Mouse (Mus musculus) forebrain, embryonic 16.5 days (tissue): ENCODE measurements around the gene Cipc. TPM values are rescaled to one million over a fixed set of nuclear protein-coding genes. Genes with fewer than 3 reads are reported as not detected.

Experiments
- ATAC-seq: fragments of 200-750 bp; cut with Nextera tagmentation; 2 replicates; pipeline ENCODE4 v1.8.0; 2017; ENCODE audit warnings: mild to moderate bottlenecking, moderate library complexity
- H3K27ac ChIP-seq: fragments of 300-500 bp; sonication (generic); 2 replicates; pipeline ENCODE4 v1.5.1; 2014; ENCODE audit warnings: low read length, control low read depth
- H3K27me3 ChIP-seq: fragments of 300-500 bp; sonication (generic); replicated peaks from 2 replicates; pipeline ENCODE4 v1.6.1; 2014; ENCODE audit warnings: low read length; ENCODE audit not compliant: control insufficient read depth, insufficient read depth
- H3K36me3 ChIP-seq: fragments of 300-500 bp; sonication (generic); 2 replicates; pipeline ENCODE4 v1.6.1; 2014; ENCODE audit not compliant: control insufficient read depth, insufficient read depth
- H3K4me1 ChIP-seq: fragments of 300-500 bp; sonication (generic); replicated peaks from 2 replicates; pipeline ENCODE4 v1.6.1; 2014; ENCODE audit warnings: low read length; ENCODE audit not compliant: control insufficient read depth, insufficient read depth
- H3K4me2 ChIP-seq: fragments of 300-500 bp; sonication (generic); 2 replicates; pipeline ENCODE4 v1.6.1; 2014; ENCODE audit warnings: mild to moderate bottlenecking, low read length, control low read depth
- H3K4me3 ChIP-seq: fragments of 300-500 bp; sonication (generic); replicated peaks from 2 replicates; pipeline ENCODE4 v1.5.1; 2014; ENCODE audit warnings: mild to moderate bottlenecking, low read length, control low read depth
- H3K9ac ChIP-seq: fragments of 300-500 bp; sonication (generic); replicated peaks from 2 replicates; pipeline ENCODE4 v1.6.1; 2014; ENCODE audit warnings: low read depth, low read length, control low read depth
- H3K9me3 ChIP-seq: fragments of 300-500 bp; sonication (generic); 2 replicates; pipeline ENCODE4 v1.6.1; 2016; ENCODE audit warnings: low read length; ENCODE audit not compliant: control insufficient read depth
- WGBS: fragments of 180-500 bp; shearing (Covaris S2); extraction: QIAGEN DNeasy Blood & Tissue Kit; methylation state at CpG from one replicate; pipeline ENCODE4 v1.1.7; 2014; 5-methylcytosine and 5-hydroxymethylcytosine counted together
- polyA plus RNA-seq: library from polyadenylated mRNA; unstranded; fragments of >200 nt; fragmentation: Nextera tagmentation; extraction: Ambion mirVana; gene quantifications from 2 replicates; pipeline ENCODE4 v1.2.1, GENCODE M21; 2015

Cipc gene
- polyA plus RNA-seq, 1 experiment from 2014 or later, result 62.7 TPM

DNA sequence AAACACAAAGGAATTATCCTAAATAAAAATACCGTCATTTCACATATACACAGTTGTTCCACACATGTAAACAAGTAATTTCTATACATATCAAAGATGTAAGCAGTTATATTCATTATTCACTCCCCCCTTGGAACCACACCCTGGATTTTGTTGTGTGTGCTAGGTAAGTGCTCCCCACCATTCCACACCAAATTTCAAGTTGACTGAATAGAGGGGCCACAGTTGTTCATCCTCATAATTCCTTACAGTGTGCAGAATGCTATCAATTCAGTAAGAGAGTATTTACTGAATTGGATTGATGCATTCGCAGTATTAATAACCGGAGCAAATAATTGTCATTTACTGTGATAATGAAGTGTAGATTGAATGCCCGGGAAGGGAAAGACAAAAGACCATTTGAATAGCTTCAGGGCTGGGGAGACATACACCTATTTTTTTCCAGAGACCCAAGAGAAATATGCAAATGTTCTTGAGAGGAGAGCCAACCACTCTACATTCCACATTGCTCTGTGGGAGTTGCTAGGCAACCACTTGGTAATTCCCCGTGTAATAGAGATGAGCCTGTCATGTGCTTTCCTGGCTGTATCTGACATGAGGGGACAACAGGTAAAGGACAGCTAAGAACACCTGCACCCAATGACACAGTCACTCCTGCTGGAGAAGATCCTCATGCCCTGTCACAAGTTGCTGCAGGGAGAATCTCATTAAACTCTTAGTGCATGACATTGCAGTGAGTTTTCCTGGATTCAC lies 4.9 kb upstream of the Cipc start:
- Histone ChIP-seq H3K27ac (peak overlapping the region; percentile 96), H3K4me1 (peaks cover 33% of the 10 kb centered on the region), H3K9ac (no peak overlapping the region), H3K27me3 (no peaks in the 10 kb centered on the region), H3K4me3 (no peak overlapping the region), H3K9me3 (no peaks in the 10 kb centered on the region), H3K36me3 (no peaks in the 10 kb centered on the region), H3K4me2 (peak overlapping the region; percentile 21)
- ATAC-seq, result peak; percentile 58
- WGBS, result 5% methylated on average over 5 of the region's 5 CpGs

DNA sequence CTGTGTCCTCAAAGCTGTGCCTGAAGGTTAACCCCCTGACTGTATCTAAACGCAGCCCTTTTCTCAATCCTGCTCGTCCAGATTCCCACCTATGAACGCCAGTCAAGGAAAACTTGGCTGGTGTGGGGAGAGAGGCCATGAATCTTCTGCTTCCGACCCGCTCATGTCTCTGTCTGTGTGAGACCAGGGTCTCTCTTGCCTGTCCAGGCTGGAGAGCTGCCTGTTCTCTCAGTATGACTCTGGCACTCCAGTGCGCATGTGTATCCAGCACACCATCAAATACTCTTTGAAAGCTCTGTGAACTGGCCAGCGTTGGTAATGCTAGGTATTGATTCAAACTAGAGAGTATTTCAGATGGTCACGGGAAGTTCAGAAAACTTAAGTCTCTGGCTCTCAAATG lies 3.4 kb upstream of the Cipc start:
- no peak for ATAC-seq
- 94% methylated on average over 8 of the region's 8 CpGs for WGBS
- Histone ChIP-seq H3K27me3 (no peaks in the 10 kb centered on the region), H3K27ac (0 out of 2 replicates have a peak overlapping the region, but pooled peaks have one; percentile 18), H3K9ac (no peak overlapping the region), H3K4me3 (no peak overlapping the region), H3K4me2 (no peak overlapping the region), H3K4me1 (peaks cover 40% of the 10 kb centered on the region), H3K36me3 (no peaks in the 10 kb centered on the region), H3K9me3 (no peaks in the 10 kb centered on the region)

DNA sequence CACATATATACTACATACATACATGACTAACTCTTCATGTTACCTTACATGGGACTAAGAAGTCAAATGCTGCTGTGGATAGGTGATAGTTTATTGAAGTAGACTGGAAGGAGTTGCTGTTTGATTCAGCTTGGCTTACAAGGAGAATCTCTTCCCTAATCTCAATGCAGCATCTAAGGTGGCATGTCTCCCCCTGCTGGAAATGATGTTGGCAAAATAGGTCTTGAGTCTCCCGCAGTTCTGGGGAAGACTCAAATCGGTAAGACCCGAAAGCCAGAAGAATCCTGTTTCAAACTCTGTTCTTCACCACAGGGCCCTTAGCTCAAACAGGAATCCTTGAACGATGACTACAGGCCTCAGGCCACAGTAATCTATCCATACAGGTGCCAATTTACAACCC lies 1.7 kb upstream of the Cipc start:
- Histone ChIP-seq H3K27ac (peak overlapping the region; percentile 60; the same call in 1 of the 2 replicates), H3K4me1 (peaks cover 55% of the 10 kb centered on the region), H3K9ac (no peak overlapping the region), H3K27me3 (no peaks in the 10 kb centered on the region), H3K36me3 (no peaks in the 10 kb centered on the region), H3K4me2 (no peak overlapping the region; the same call in 1 of the 2 replicates), H3K4me3 (no peak overlapping the region), H3K9me3 (no peaks in the 10 kb centered on the region)
- ATAC-seq, result no peak
- 4% methylated on average over 4 of the region's 4 CpGs for WGBS

DNA sequence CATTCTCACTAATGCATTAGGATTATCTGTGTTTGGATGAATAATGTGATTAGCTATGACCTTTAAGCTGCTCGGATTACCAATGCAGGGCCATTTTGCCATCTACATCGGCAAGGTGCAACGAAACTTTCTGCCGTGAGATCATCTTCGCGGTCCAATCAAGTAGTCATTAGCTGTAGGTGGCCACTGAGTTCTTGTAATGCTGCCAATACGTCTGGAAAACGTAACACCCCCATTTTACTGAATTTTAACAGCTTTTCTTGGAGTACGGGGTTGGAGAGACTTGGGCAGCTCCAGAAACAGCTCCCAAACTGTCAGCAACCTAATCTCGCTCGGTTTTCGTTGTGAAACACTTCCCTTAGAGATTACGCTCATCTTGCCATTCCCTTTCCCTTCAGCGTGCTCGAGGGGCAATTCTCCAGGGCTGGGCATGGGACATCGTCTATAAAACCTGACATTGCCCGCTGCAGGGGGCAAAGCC lies 502 bp upstream of the Cipc start:
- Histone ChIP-seq H3K27me3 (no peaks in the 10 kb centered on the region), H3K27ac (peak overlapping the region; percentile 99), H3K36me3 (no peaks in the 10 kb centered on the region), H3K4me2 (peak overlapping the region; percentile 76), H3K4me1 (peaks cover 51% of the 10 kb centered on the region), H3K4me3 (peak overlapping the region; percentile 79), H3K9me3 (no peaks in the 10 kb centered on the region), H3K9ac (peak overlapping the region; percentile 97)
- ATAC-seq, result no peak
- WGBS, result under 1% methylated on average over 17 of the region's 17 CpGs

DNA sequence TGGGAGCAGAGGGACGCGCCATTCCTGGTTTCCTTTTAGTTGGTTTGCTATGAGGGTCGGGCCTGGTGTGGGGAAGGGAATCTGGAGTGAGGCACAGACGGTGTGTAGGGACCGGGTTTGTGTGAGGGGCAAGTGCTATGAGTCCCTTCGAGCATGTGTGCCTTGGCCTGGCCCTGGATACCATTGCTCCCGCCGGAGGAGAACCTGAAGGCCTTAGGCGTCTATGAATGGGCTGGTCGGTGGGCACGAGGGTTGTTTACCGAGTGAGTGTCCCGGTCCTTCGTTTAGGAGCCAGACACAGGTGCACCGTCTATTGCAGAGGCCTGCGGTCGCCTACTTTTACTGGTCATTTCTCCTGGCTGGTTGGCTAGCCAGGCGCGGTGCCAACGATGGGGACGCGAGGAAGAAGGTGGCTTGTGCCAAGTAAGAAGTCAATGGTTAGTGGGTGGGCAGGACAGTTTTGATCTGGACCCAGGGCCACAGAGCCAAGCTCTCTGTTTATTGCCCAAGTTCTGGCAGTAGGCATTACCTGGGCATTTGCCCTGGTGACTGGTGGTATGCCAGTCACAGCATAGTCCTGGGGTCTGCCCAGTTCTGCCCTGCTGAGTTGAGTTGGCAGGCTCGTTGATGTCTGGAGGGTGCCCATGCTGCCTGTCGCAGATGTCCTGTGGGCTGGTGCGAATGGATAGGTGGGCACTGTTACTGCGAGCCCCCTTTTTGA lies 998 bp downstream of the Cipc start:
- peak overlapping the region; percentile 79 for H3K4me3 ChIP-seq
- peak overlapping the region; percentile 97 for H3K9ac ChIP-seq
- H3K4me1 ChIP-seq, result peaks cover 46% of the 10 kb centered on the region
- ATAC-seq, result peak; percentile 48
- no peaks in the 10 kb centered on the region for H3K36me3 ChIP-seq
- H3K27ac ChIP-seq, result peak overlapping the region; percentile 99
- 8% methylated on average over 26 of the region's 26 CpGs for WGBS
- H3K27me3 ChIP-seq, result no peaks in the 10 kb centered on the region
- peak overlapping the region; percentile 91 for H3K4me2 ChIP-seq
- no peaks in the 10 kb centered on the region for H3K9me3 ChIP-seq

DNA sequence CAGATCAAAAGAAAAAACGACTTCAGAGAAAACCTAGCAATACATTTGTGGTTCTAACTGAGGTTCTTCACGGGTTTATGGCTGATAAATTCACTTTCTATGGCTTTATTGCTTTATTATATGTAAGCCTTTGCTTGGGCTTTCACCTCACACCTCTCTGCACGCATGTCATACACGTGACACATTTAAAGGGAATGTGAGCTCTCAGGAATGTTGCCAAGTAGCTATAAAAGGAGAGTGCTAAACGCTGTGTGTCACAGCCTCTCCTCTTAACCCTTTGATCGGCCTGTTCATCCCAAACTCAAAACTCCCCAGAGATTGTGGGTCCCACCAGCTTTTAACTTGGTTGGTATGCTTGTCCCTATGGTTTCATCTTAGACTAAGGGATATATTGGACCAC lies 1.8 kb downstream of the Cipc start:
- Histone ChIP-seq H3K9ac (peak overlapping the region; percentile 97), H3K4me3 (peak overlapping the region; percentile 79)

DNA sequence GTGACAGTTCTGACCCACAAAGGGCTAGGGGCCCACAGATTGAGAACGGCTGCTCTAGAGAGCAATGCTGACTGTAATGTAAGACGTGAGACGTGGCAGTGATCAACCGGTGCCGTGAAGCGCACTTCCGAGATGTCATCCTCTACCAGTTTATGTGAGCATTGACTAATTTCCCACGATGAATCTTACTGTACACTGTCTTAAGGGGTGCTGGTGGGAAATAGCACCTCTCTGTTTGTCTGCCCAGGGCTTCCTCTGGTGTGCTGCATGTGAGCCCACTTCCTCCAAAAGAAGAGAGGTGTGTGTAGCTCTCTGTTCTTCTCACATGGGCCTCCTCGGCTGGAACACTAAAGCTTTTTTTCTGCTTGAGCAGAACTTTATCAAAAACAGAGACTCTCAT lies 2.7 kb downstream of the Cipc start:
- Histone ChIP-seq H3K4me1 (peaks cover 46% of the 10 kb centered on the region), H3K27ac (no peak overlapping the region)

More for the DNA sequence above, 1.8 kb downstream of the Cipc start:
- H3K4me2 ChIP-seq, result peak overlapping the region; percentile 91
- H3K9me3 ChIP-seq, result no peaks in the 10 kb centered on the region
- WGBS, result 40% methylated on average over 6 of the region's 6 CpGs
- H3K4me1 ChIP-seq, result peaks cover 46% of the 10 kb centered on the region
- H3K36me3 ChIP-seq, result no peaks in the 10 kb centered on the region
- ATAC-seq, result no peak
- H3K27ac ChIP-seq, result peak overlapping the region; percentile 99
- no peaks in the 10 kb centered on the region for H3K27me3 ChIP-seq

DNA sequence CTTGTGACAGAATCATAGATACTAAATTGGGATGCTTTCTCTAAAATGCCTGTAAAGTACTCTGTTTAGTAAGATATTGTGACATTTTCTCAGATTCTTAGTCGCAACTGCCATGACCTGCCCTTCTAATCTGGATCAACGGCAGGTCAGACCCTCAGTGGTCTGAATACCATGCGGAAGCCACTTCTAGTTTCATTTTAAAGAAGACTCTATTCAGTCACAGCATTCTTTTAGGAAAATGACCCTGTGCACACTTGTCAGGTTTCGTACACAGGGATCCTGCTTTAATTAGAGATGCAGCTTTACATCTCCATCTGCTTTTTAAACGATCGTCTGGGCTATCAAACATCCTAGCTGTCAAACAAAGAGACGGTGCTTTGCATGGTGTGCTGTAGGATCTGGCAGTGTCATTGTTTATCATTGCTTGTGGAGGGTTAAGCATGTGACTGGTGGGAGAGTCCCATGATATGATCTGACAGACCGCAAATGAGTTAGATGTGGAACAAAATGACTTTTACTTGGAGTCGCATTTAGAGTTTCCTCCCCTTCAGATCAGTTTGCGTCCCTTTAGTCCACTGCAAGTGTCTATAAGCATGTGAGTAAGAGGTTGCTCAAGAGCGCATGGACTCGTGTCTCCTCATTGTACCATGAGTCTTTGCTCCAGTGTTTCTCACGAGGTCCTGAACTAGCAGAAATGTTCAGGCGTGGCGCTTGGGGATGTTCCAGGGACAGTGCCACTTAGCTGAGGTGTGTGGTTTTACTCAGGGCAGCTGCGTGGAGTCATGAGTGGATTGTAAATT lies 3.5 kb downstream of the Cipc start:
- peak overlapping the region; percentile 43 for H3K4me2 ChIP-seq
- 61% methylated on average over 16 of the region's 16 CpGs for WGBS
- no peaks in the 10 kb centered on the region for H3K9me3 ChIP-seq
- ATAC-seq, result no peak
- peaks cover 43% of the 10 kb centered on the region for H3K4me1 ChIP-seq
- peak overlapping the region; percentile 66 for H3K27ac ChIP-seq
- peak overlapping the region; percentile 39 for H3K9ac ChIP-seq
- H3K36me3 ChIP-seq, result peaks cover 9% of the 10 kb centered on the region
- no peaks in the 10 kb centered on the region for H3K27me3 ChIP-seq
- peak overlapping the region; percentile 8; the same call in 1 of the 2 replicates for H3K4me3 ChIP-seq

More for the DNA sequence above, 2.7 kb downstream of the Cipc start:
- WGBS, result 77% methylated on average over 9 of the region's 9 CpGs
- Histone ChIP-seq H3K4me2 (peak overlapping the region; percentile 25), H3K9ac (0 out of 2 replicates have a peak overlapping the region, but pooled peaks have one; percentile 2), H3K27me3 (no peaks in the 10 kb centered on the region), H3K36me3 (peaks cover 5% of the 10 kb centered on the region), H3K9me3 (no peaks in the 10 kb centered on the region), H3K4me3 (no peak overlapping the region)
- no peak for ATAC-seq

DNA sequence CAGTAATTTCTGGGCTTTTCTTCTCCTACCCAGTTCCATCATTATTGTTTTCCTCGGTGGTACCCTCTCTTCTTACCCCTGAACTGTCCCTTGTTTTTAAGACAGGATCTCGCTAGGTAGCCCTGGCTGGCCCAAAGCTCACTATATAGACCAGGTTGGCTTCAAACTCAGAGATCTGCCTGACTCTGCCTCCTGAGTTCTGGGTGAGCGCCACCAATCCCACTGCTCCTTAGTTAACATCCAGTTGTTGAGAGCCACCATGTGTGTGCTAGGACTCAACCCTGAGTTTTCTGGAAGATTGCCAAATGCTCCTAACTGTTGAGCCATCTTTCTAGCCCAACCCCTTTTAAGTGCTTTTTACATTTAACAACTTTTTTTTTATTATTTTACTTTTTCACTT lies 4.1 kb downstream of the Cipc start:
- Histone ChIP-seq H3K4me2 (no peak overlapping the region), H3K9me3 (no peaks in the 10 kb centered on the region), H3K9ac (no peak overlapping the region), H3K27me3 (no peaks in the 10 kb centered on the region), H3K27ac (no peak overlapping the region), H3K4me1 (peaks cover 40% of the 10 kb centered on the region), H3K4me3 (no peak overlapping the region), H3K36me3 (peaks cover 11% of the 10 kb centered on the region)
- no peak for ATAC-seq
- WGBS, result 98% methylated on average over 3 of the region's 3 CpGs
